In genomic region chr5:98202996-98203395, GRCm38 (mm10) we compare ENCODE assay signal across 22 mouse cellular contexts. TPM values are rescaled to one million over a fixed set of nuclear protein-coding genes. Genes with fewer than 3 reads are reported as not detected.
DNase-seq lines count a peak whose midpoint lies in the region; ATAC-seq and TF ChIP-seq lines count a peak whose summit lies in the region.
"Had no signal": no experiment of that assay in that cellular context is flagged by ENCODE, and none has a peak within 500 bp of the region (broad histone marks: within the 10 kb centered on the region; RNA-seq: fewer than 3 reads in every experiment).

No protein-coding gene starts in this region.

- POLR2A ChIA-PET in Patski (lab: Charles Lee), result interaction anchor here (0.6 to 0.8 kb wide), 2 partner anchors 15 to 587 kb away, joined by 3 to 4 read pairs; no protein-coding TSS in a partner anchor

- H3K9ac ChIP-seq in kidney, embryonic 16.5 days (replicated peaks; ENCODE audit: low read length), result no peak overlapping the region
- H3K9ac ChIP-seq: forebrain, embryonic 13.5 days; forebrain, postnatal 0 days; heart, embryonic 15.5 days; hindbrain, embryonic 13.5 days had no signal

- in situ Hi-C loops in Patski (cut with MboI; ENCODE audit: low pct_unique_long_range_greater_than_20kb), result no loop called here

- 14% methylated on average over 4 of the region's 4 CpGs for WGBS in kidney, embryonic 16.5 days

- H3K4me1 ChIP-seq in kidney, embryonic 16.5 days (ENCODE audit: insufficient read depth, low read length), result peaks cover 4% of the 10 kb centered on the region; the same call in 1 of the 2 replicates
- H3K4me1 ChIP-seq: forebrain, embryonic 13.5 days; heart, embryonic 15.5 days; hindbrain, embryonic 13.5 days had no signal

- no peaks in the 10 kb centered on the region for H3K36me3 ChIP-seq in kidney, embryonic 16.5 days (ENCODE audit: insufficient read depth, low read length)
- H3K36me3 ChIP-seq: heart, embryonic 15.5 days; hindbrain, embryonic 13.5 days had no signal

- peak; percentile 74 for ATAC-seq in kidney, embryonic 16.5 days (ENCODE audit: low FRiP score, low TSS enrichment)
- peak; percentile 57 for ATAC-seq in Patski
- ATAC-seq: activated CD4-positive, CD25-positive, alpha-beta regulatory T cell, adult 4 months; forebrain, embryonic 13.5 days; forebrain, postnatal 0 days; hindbrain, postnatal 0 days had no signal

- H3K27me3 ChIP-seq in kidney, embryonic 16.5 days (ENCODE audit: insufficient read depth, low read length), result no peaks in the 10 kb centered on the region
- H3K27me3 ChIP-seq in Patski, result peaks cover 10% of the 10 kb centered on the region
- H3K27me3 ChIP-seq: heart, embryonic 15.5 days; hindbrain, embryonic 13.5 days had no signal

- H3K4me2 ChIP-seq in kidney, embryonic 16.5 days (replicated peaks; ENCODE audit: low read depth, low read length), result no peak overlapping the region
- H3K4me2 ChIP-seq: forebrain, embryonic 13.5 days; heart, embryonic 11.5 days; heart, embryonic 15.5 days; hindbrain, embryonic 13.5 days had no signal

- H3K9me3 ChIP-seq in kidney, embryonic 16.5 days (ENCODE audit: low read length), result no peaks in the 10 kb centered on the region
- H3K9me3 ChIP-seq: forebrain, embryonic 13.5 days; heart, embryonic 15.5 days; hindbrain, embryonic 13.5 days had no signal

- peak; percentile 23 for DNase-seq in embryo, embryonic 11 days
- DNase-seq in embryo, embryonic 9.5 days (ENCODE audit: extremely low spot score), result no peak
- DNase-seq in kidney, postnatal 10 days, result no peak
- DNase-seq in Patski (ENCODE audit: low read depth, low spot score), result no peak
- peak; percentile 35 for DNase-seq in forelimb bud, embryonic 11.5 days (ENCODE audit: low read depth, low spot score)
- no peak for DNase-seq in layer of hippocampus, adult 9-10 months (ENCODE audit: low spot score)
- DNase-seq in spleen, postnatal 36 days (ENCODE audit: low spot score in 2 of 2), result no peak
- DNase-seq: adrenal gland, postnatal 14 days; cerebellum, adult 11-12 months; cerebellum, adult 9-10 months; cerebellum, postnatal 25 days; forebrain, postnatal 0 days; gastrocnemius, adult 2 months; gastrocnemius, postnatal 25 days; heart, postnatal 14 days had no signal

- TF ChIP-seq CTCF in Patski (IDR thresholded peaks at IDR 0.05), result no peak

- CTCF ChIA-PET in Patski (lab: Charles Lee), result interaction anchor here (1.0 to 2.2 kb wide), 6 partner anchors 9 to 125 kb away, joined by 3 to 19 read pairs (median 3); no protein-coding TSS in a partner anchor

- H3K27ac ChIP-seq in kidney, embryonic 16.5 days (ENCODE audit: low read length), result no peak overlapping the region
- H3K27ac ChIP-seq: forebrain, embryonic 13.5 days; gastrocnemius, adult 2 months; heart, embryonic 15.5 days; hindbrain, embryonic 13.5 days; hindbrain, postnatal 0 days had no signal

- H3K4me3 ChIP-seq in kidney, embryonic 16.5 days (ENCODE audit: low read length), result no peak overlapping the region
- H3K4me3 ChIP-seq: forebrain, embryonic 13.5 days; gastrocnemius, adult 2 months; heart, embryonic 15.5 days; hindbrain, embryonic 13.5 days had no signal

RNA-seq across cellular contexts. Expression of gene Prdm8, which starts 36.0 kb away (rescaled TPM):
- polyA plus RNA-seq in kidney, embryonic 16.5 days (2015; fragmentation: Nextera tagmentation; extraction: Ambion mirVana), result 0.04 TPM in 1 of 2 replicates, not detected in the other
- 0.04 TPM for polyA plus RNA-seq in Patski (2021)
- polyA plus RNA-seq: activated CD4-positive, CD25-positive, alpha-beta regulatory T cell, adult 4 months; heart, embryonic 11.5 days; heart, embryonic 15.5 days had no signal

RNA-seq across cellular contexts. Expression of gene Fgf5, which starts 51.0 kb away (rescaled TPM):
- 0.12 and 0.55 TPM in 2 replicates for polyA plus RNA-seq in kidney, embryonic 16.5 days (2015; fragmentation: Nextera tagmentation; extraction: Ambion mirVana)
- 0.68 TPM for polyA plus RNA-seq in Patski (2021)
- polyA plus RNA-seq: activated CD4-positive, CD25-positive, alpha-beta regulatory T cell, adult 4 months had no signal

Comparison
In these comparisons a context has a peak if more than half of its experiments do, and no peak if none do; other contexts are left out.
1. DNase-seq: peak in embryo, embryonic 11 days (single experiment) and forelimb bud, embryonic 11.5 days (single experiment); none in embryo, embryonic 9.5 days (single experiment), kidney, postnatal 10 days (single experiment), Patski (single experiment), layer of hippocampus, adult 9-10 months (single experiment) and spleen, postnatal 36 days (0 of 2).